Mouse (Mus musculus) spleen, postnatal 4 days (tissue): Measurements from ENCODE around the gene Tmem274.
A peak's percentile ranks its signal among the peaks of the same experiment; 100 is the strongest.

ENCODE experiments used
- DNase-seq, 2 experiments: peaks; one replicate each; pipeline ENCODE4 v3.0.0; 2022; ENCODE audit warnings: low spot score in 2 of 2

Gene Tmem274

DNA sequence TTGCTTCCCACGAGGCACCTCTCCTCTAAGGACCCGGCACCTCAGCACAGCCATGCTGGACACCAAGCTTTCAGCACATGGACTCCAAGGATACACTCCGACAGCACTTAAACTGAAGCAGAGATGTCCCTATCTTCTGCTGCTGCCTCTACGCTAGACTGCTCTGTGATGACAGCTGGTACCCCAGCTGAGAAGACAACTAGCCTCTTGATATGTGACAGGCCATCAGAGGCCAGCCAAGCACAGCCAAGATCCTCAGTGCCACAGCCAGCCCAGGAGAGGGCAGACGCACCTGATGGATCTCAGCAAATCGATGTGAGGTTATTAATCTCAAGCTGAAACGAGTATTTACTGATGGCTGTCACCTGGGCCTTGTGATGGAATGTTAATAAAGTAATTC, 2.1 kb upstream of the Tmem274 start:
- DNase-seq, result no peak

GRCm38 (mm10) chr4:149484566-149484965, 7.4 kb downstream of the Tmem274 start:
- DNase-seq, result no peak

GRCm38 (mm10) chr4:149485053-149485824, 8.1 kb downstream of the Tmem274 start, which contains the start of the genes Nmnat1 and Lzic:
Nmnat1 (minus strand) TSS chr4:149485202.
Lzic (plus strand) TSS chr4:149485229.
- peak; percentile 88 to 94 for DNase-seq

DNA sequence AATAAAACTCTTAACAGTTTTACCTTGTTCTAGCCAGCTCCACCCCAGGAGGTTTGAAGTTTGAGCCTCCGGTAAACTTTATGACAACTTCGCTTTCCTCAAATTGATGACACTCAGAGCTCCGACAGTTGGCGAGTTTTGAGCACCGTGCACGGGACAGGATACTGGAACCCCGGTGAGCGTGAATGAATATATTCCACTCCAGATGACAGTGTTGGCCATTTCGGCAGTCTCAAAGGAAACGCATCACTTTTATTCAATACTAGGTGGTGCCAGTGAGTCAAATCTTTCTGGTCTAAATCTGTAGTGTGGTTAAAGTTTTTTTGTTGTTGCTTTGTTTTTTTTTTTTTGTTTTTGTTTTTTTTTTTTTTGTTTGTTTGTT, 8.6 kb downstream of the Tmem274 start:
- DNase-seq, result no peak

DNA sequence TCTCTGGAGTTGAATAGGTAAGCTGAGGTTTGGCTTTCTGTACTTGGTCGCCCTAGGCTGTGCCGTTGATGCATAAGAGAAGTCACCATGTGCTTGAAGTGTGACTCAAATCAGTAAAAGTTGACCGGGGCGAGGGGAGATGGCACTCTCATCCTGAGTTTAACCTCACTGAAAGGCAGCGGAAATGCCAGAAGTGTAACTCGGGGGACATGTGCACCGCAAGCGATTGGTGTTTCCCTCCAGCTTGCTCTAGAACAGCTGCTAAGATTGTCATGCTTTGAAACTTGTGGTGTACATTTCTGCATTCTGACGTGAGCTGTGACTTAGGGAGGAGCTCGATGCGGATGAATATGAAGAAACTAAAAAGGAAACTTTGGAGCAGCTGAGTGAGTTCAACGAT, 10.6 kb downstream of the Tmem274 start:
- no peak for DNase-seq

DNA sequence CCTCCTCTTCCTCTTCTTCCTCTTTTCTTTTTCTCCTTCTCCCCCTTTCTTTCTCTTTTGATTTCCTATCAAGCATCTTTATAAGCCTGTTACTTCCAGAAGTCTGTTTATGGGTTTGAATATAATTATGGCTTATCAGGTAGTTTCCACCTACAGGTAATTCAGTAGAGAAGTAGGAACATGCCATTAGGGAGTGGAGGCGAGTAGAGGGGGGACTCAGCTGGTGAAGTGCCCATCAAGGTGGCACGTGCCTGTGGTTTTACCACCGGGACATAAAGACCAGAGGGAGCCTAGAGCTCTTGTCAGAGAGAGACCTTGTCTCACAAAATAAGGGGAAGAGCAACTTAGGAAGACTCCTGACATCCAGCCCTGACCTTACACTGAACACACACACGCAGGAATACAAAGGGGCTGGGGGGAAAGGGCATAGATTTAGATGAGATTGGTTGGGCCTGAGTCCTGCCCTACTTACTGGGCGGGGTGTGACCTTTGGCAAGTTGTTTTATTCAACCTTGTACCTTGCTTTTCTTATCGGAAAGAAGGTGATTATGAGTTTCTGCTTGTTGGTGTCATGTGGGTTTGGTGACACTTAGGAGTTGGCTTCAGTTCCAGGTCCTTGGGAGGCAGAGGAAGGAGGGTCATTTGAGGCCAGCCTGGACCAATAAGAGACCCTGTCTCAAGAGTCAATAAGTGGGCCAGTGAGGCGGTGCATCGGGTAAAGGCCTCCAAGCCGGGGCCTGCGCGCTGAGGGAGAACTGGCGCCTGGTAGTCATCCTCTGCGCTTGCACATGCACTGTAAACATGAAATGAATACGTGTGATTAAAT, 12.4 kb downstream of the Tmem274 start:
- DNase-seq, result no peak

GRCm38 (mm10) chr4:149491151-149491550, 14.0 kb downstream of the Tmem274 start:
- DNase-seq, result no peak

DNA sequence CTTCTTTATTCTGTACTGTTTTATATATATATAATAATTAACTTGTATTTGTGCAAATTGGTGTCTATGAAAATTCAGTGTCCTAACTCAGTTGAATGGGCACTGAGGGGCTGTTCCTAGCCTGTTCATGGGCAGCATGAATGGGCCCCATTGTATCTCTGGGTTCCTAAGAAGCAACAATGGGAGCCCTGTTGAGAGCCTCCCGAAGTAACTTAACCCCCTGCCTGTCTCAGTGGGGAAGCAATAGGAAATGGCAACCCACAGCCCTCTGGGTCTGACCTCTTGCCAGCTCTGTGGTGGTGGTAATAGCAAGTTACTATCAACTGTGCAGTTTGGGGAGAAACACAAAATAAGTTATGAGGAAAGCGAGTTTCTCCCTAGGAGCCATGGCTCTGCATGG, 19.4 kb downstream of the Tmem274 start:
- DNase-seq, result no peak

DNA sequence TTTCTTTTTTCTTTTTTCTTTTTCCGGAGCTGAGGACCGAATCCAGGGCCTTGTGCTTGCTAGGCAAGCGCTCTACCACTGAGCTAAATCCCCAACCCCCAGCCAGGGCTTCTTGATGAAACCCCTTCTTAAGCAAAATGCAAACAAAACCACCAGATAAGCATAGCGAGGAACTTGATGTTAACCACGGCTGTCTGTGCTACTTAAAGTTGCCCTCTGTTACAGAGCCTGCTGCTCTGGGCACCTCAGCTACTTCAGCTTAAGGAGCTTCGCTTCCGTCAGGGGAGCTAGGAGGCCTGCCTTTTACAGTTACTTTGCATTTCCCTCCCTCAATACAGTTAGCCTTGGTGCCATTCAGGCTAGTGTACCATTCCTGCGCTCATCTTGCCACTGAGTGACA, 21.7 kb downstream of the Tmem274 start:
- DNase-seq, result no peak

DNA sequence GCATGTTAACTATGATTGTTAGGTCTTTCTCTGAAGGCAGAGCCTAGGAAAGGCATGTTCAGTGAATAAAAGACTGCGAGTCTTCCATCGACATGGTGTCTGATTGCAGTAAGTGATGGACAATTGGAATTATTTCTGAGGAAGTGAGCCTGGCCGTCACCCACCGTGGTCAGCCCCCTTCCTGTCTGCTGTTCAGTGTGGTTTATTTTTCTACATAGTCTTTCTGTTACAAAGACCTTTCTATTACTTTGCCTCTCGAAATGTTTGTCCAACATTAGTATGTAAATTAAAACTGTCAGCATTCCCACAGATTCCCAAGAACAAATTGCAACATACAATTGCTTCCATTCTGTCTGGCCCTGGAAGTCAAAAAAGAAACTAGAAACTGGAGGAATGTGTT, 22.6 kb downstream of the Tmem274 start:
- DNase-seq, result no peak

DNA sequence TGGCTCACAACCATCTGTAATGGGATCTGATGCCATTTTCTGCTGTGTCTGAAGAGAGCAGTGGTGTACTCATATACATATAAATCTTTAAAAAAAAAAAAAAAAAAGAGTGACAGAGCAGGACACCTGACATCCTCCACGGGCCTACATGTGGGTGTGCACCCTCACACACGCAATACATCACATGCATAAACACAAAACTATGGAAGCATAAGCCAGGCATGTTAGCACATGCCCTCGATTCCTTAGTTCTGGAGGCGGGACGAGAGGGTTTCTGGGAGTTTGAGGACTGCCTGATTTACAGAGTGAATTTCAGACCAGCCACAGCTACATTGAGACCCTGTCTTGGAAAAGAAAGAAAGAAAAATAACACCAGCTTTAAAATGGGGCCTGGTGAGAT, 27.2 kb downstream of the Tmem274 start:
- DNase-seq, result no peak

DNA sequence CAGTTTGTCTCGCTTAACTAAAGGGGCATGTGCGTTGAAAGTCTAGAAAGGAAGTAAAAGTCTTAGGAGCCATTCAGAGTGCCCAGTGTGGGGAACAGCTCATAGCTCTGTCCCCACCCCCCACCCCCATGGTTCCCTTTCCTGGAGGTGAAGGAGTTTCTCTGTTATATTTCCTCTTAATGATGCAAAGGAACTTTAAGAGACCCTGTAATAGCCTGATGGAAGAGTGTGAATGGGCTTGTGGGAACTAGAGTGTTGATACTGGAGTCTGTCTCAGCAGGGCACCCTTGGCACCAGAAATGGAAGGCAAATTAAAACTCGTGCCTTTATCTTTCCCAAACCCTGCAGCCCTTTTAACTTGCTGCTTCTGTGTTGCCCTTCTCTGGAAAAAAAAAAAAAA, 27.7 kb downstream of the Tmem274 start:
- no peak for DNase-seq

GRCm38 (mm10) chr4:149505261-149505967, 28.2 kb downstream of the Tmem274 start:
- no peak for DNase-seq

GRCm38 (mm10) chr4:149506904-149507303, 29.7 kb downstream of the Tmem274 start:
- no peak for DNase-seq

- no peak for DNase-seq
Measured at GRCm38 (mm10) chr4:149511221-149511646, 34.1 kb downstream of the Tmem274 start.

GRCm38 (mm10) chr4:149512072-149512471, 34.9 kb downstream of the Tmem274 start:
- DNase-seq, result no peak

- no peak for DNase-seq
Measured at GRCm38 (mm10) chr4:149515706-149516105, 38.5 kb downstream of the Tmem274 start.

DNA sequence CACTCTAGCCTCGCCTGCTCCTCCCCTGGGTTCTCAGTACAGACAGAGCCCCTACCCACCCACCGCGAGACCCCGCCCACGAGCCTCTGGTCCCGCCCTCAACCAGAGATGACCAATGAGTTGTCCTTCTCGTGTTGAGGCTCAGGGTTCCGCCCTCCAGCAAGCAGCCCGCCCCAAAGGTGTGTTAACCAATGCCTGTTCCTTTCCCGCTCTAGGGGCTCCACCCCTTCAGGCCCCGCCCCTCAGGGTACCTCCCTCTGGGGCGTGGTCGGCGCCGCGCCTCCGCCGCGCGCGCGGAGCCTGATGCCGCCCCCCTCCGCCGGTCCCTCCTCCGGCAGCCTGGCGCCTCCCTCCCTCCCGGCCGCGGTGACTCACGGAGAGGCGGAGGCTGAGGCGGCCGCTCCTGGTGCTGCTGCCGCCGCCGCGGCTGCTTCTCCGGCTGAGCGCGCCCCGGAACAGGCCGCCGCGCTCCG, 40.7 kb downstream of the Tmem274 start, which contains the start of gene Ctnnbip1:
Gene Ctnnbip1, plus strand, starts transcription at position 369 of the 473 bp plus-strand sequence.
- DNase-seq, result peak; percentile 95

DNA sequence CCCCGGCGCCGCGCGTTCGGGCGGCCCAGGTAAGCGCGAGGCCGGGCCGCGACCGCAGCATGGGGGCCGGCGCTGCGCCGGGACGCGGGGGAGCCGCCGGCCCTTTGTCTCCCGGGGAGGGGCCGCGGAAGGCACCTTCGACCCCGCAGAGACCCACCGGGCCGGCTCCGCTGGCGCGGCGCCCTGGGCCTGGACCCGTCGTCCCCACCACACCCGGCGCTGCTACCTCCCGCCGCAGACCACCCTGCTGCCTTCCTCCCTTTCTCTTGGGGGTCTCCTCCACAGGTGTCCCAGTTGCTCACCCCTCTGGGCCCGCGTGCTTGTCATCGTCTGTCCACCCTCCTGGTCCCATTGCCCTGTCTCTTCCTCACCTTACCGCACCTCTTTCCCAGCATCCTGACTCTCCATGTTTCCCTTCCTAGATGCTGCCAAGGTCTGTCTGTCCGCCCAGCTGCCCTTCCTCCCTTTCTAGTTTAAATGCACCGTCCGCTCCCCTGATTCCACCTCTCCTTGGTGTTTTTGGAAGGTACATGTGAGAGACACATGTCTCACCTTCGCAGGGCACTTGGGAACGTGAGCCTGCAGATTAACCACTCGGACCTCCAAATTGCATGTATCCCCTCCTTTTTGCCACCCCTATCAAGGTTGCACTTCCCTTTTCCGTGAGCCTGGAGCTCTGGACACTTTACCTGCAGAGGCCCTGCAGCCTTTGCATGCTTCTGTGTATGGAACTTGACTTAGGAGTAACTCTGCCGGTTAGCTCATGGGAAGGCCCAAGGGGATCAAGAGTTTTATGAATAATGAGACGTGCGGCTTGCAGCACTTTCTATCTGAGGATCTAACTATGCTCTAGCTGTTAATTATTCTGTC, 41.4 kb downstream of the Tmem274 start:
- DNase-seq, result peak; percentile 21 to 67

DNA sequence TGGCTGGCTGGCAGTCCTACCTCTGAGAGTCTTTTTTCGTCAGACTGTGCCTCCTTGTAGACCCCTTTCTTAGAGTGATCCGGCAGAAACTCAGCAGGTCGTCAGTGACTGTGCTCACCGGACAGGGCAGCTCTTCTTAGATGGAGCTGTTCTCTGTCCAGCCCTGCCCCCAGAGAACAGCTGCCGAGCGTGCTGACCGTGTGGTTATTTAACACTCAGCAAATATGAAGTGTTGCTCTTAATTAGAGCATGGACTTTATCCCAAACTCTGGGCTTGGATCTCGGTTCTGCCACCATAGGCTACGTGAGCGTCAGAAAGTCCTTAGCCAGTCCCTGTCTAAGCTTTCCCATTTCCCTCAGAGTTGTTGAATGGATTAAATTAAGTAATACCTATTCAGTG, 44.1 kb downstream of the Tmem274 start:
- no peak for DNase-seq

DNA sequence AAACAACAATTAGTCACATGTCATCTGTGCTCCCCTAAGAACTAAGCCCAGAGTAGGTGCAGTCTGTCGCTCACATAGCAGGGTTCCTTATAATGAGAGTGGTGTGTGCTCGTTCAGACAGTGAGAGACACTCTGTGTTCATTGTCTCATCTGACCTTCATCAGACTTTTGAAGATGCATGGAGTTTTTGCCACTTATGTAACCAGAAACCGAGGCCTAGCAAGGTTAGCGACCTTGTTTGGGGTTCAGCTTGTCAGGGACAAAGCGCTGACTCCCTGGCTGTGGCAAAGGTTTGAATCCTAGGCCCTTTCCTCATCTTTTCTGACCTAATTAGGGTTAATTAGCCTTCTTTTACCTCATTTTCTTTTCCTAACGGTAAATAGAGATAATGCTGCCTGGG, 46.8 kb downstream of the Tmem274 start:
- DNase-seq, result no peak
